Mouse (Mus musculus): ENCODE results near the gene Nfkbil1.

Nfkbil1 gene

DNA sequence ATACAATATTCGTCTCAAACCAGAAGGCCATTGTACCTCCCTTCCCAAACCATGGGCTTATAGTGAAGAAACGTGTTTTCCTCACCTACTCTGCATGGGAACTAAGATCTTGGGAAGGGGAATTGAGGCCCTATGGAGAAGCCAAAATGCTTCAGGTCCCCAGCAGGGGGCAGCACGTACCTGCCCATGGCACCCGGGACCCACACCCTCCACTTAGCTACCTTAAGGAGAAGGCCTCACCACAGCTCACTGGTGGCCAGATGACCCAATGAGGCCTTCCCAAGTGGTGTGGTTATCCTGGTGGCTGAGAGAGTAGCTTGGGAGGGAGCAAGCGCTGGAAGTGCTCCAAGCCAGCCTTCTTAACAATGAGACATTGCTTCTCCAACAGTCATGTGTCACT lies 57.1 kb downstream of the Nfkbil1 start:
- DNase-seq (ENCODE audit: low read depth, low spot score): no peak

DNA sequence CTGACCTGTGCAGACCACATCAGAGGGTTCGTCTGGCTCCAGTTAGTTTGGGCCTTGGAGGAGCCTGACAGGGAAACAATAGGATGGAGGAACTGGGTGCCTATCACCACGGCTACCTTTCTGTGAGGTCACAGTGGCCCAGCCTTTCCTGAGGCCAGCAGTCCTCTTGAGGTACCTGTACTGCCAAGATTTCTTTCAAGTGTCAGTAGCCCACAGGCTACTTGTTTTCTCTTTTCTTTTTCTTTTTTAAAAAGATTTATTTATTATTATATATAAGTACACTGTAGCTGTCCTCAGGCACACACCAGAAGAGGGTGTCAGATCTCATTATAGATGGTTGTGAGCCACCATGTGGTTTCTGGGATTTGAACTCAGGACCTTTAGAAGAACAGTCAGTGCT lies 59.6 kb downstream of the Nfkbil1 start, which contains the start of gene Aif1:
Gene Aif1 (minus strand): TSS at position 101 of the 400 bp plus-strand sequence.
- no peak for DNase-seq (ENCODE audit: low read depth, low spot score)

DNA sequence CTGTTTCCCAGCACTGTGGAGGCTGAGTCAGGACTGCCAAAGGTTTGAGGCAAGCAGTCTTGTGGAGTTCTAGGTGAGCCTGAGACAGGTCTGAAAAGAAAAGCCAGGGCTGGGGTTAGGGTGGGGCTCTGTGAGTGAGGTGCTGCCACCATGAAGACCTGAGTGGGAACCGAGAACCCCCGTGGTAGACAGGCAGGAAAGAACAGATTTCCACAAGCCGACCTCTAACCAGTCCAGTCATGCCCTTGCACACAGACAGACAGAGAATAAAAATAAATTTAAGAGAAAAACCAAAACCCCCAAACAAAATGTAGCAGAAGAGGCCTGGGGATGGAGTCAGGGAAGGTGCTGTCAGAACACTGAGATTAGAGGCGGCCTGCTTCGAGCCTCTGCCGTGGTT lies 60.2 kb downstream of the Nfkbil1 start:
- no peak for DNase-seq (ENCODE audit: low read depth, low spot score)

GRCm38 (mm10) chr17:35174201-35174977 lies 61.2 kb downstream of the Nfkbil1 start:
- DNase-seq (ENCODE audit: low read depth, low spot score): no peak

GRCm38 (mm10) chr17:35173329-35173728 lies 62.3 kb downstream of the Nfkbil1 start:
- DNase-seq (ENCODE audit: low read depth, low spot score): no peak

GRCm38 (mm10) chr17:35172445-35173234 lies 63.0 kb downstream of the Nfkbil1 start:
- no peak for DNase-seq (ENCODE audit: low read depth, low spot score)

Data from brain, embryonic 18.5 days (tissue).